Mouse (Mus musculus) central nervous system, embryonic 18 days (tissue): ENCODE data around the gene 1700029I15Rik. TPM values are rescaled to one million over a fixed set of nuclear protein-coding genes. Genes with fewer than 3 reads are reported as not detected.

Experiments used
- polyA plus RNA-seq: library from polyadenylated mRNA; depleted of rRNA; stranded (reverse); fragments of >200 nt; gene quantifications from 2 replicates; pipeline ENCODE4 v1.2.3, GENCODE M21; 2012; rRNA removed

The 1700029I15Rik gene
- polyA plus RNA-seq: 2.4 and 2.7 TPM in 2 replicates

GRCm38 (mm10) chr2:92381901-92382588 lies at the start of gene 1700029I15Rik:
Gene 1700029I15Rik, plus strand, starts transcription at chr2:92382538.

DNA sequence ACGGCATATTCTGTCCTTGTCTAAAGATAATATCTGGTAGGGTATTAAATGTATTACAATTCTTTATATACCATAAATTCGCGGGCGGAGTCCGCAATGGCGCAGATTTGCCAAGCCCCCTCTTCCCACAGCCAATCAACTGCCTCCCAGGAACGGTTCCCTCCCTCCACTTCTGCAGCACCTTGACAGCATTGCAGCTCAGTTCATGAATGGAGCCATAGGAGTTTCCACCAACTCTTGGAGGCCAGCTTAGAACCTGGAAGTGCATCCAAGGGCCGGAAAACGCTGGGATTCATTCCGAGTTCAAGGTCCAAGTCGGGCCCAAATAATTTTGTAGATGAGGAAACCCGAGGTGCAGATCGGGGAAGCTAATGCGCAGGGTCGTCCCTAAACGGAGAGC lies 7.8 kb upstream of the 1700029I15Rik start, which contains the start of the genes Pex16 and Large2:
Gene Pex16 (plus strand): TSS at position 163 of the 400 bp plus-strand sequence.
Gene Large2 (minus strand): TSS at position 356 of the 400 bp plus-strand sequence.

DNA sequence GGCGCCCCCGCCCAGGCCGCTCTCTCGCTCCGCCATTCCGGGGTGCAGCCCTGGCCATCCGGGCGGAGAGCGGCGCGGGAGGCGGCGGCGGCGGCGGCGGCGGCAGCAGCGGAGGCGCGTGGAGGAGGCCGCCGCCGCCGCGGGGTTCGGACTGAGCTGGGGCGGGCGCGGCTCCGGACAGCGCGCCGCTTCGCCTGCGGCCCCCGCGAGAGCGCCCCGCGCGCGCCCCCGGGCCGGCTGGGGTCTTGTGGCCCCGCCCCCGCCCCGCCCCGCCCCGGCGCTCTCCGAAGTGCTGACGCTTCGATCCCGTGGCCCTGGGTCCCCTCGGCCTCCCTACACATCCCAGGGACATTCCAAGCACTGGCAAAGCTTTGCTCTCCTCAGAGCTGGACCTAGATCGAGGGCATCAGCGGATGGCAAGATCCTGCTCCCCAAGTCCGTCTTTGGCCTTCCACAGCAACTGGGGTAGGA lies 18.8 kb downstream of the 1700029I15Rik start, which contains the start of gene Mapk8ip1:
Gene Mapk8ip1 (minus strand): TSS at position 173 of the 471 bp plus-strand sequence.

DNA sequence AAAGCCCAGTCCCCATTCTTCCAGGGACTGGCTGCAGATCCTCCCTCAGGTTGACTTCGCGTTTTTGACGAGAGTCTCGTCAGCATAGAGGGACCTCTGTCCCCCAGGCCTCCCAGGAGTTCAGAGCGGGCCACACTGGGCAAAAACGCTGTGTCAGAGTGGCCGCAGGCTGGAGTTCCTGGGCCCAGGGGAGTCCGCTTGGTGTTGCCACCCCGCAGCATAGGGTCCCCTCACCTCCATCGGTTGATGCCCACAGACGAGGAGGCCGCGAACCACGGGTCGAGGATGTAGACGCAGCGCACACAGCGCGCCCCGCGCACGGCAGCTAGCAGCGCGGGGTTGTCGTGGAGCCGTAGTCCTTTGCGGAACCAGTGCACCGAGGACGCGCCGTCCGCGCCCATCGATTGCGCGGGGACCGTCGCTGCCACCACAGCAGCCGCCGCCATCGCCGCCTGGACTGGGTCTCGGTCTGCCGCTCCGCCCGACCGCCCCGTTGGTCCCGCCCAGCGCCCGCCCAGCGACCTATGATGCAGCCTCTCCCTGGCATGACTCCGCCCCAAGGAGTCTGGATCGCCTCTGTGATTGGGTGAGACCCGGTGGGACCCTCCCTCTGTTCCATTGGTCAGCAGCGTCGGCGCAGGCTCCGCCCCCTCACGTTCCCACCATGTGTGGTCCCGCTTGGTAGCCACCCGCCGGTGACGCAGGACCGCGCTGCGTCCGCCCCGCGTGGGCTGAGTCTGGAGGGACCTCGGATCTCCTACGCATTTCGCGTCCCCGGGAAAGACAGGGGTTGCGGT lies 51.4 kb downstream of the 1700029I15Rik start, which contains the start of gene Cry2:
Gene Cry2 (minus strand): TSS at position 466 of the 797 bp plus-strand sequence.

Other genes with a start within 250 kb of the 1700029I15Rik start
- 43.9 and 45.1 TPM in 2 replicates for gene Pex16, start 7.9 kb upstream of the 1700029I15Rik start, polyA plus RNA-seq
- 1.2 and 1.4 TPM in 2 replicates for gene Large2, start 7.7 kb upstream of the 1700029I15Rik start, polyA plus RNA-seq
- 210 and 221 TPM in 2 replicates for gene Mapk8ip1, start 18.7 kb downstream of the 1700029I15Rik start, polyA plus RNA-seq
- 31.0 and 32.4 TPM in 2 replicates for gene Cry2, start 51.5 kb downstream of the 1700029I15Rik start, polyA plus RNA-seq
- 14.3 and 17.0 TPM in 2 replicates for gene Slc35c1, start 78.0 kb downstream of the 1700029I15Rik start, polyA plus RNA-seq
- gene Chst1, start 217.2 kb downstream of the 1700029I15Rik start, polyA plus RNA-seq: 55.9 and 60.5 TPM in 2 replicates